Mouse (Mus musculus): ENCODE data around the gene Maz. TPM values are rescaled to one million over a fixed set of nuclear protein-coding genes. Genes with fewer than 3 reads are reported as not detected.
A peak's percentile ranks its signal among the peaks of the same experiment; 100 is the strongest.

The Maz gene
- polyA plus RNA-seq, 1 experiment from 2014 or later = 57.9 TPM

DNA sequence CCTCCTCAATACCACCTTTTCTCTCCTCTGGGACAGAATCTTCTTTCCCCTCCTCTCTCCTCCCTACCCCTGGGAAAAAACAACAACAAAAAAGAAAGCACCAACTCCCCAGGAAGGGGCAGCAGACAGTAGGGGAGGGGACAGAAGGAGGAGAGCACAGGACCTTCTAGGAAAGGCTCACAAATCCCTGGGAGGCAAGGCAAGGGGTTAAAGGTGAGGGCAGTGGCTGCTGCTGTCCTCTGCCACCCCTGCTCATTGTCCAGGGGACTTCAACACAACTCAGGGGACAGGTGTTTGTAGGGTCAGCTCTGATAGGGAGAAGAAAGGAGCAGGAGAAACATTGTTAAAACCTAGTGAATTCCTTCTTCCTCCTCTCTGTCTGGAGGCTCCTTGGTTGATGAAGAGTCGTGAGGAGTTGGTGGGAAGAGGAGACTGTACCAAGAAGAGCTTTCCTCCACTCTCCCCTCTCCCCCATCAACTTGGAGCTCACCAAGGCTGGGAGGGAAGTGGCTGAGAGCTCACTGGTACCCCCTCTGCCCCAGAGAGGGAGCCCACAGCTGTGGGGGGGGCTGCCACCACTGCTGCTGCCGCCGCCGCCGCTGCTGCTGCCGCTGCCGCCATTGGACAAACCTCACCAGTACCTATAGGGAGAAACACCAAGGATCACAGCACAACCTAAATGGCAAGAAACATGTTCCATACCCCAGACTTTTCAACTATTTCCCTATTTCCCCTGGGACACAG is 4.1 kb downstream of the Maz start:
- peak overlapping the region; percentile 92; the same call in 1 of the 2 replicates for H3K4me2 ChIP-seq (ENCODE audit: low read length)
- ATAC-seq = no peak
- H3K9me3 ChIP-seq (ENCODE audit: control insufficient read depth, low read length) = no peaks in the 10 kb centered on the region
- H3K36me3 ChIP-seq (ENCODE audit: control insufficient read depth, insufficient read depth) = peaks cover 7% of the 10 kb centered on the region
- no peak overlapping the region; the same call in 1 of the 2 replicates for H3K4me3 ChIP-seq (replicated peaks; ENCODE audit: low read length)
- 74% methylated on average over 7 of the region's 7 CpGs for WGBS
- no peak overlapping the region for H3K27ac ChIP-seq (ENCODE audit: low read length)
- H3K9ac ChIP-seq (replicated peaks; ENCODE audit: low read depth, low read length) = no peak overlapping the region
- H3K4me1 ChIP-seq (replicated peaks; ENCODE audit: control insufficient read depth, insufficient read depth, low read length) = peaks cover 71% of the 10 kb centered on the region
- no peaks in the 10 kb centered on the region for H3K27me3 ChIP-seq (replicated peaks; ENCODE audit: control insufficient read depth, insufficient read depth, low read length)

GRCm38 (mm10) chr7:127021563-127022527 is 5.0 kb downstream of the Maz start:
- Histone ChIP-seq H3K4me3 (replicated peaks; ENCODE audit: low read length) (peak overlapping the region; percentile 51), H3K27ac (ENCODE audit: low read length) (peak overlapping the region; percentile 70), H3K9ac (replicated peaks; ENCODE audit: low read depth, low read length) (peak overlapping the region; percentile 71), H3K4me1 (replicated peaks; ENCODE audit: control insufficient read depth, insufficient read depth, low read length) (peaks cover 74% of the 10 kb centered on the region), H3K4me2 (ENCODE audit: low read length) (peak overlapping the region; percentile 71), H3K36me3 (ENCODE audit: control insufficient read depth, insufficient read depth) (peaks cover 7% of the 10 kb centered on the region), H3K27me3 (replicated peaks; ENCODE audit: control insufficient read depth, insufficient read depth, low read length) (no peaks in the 10 kb centered on the region), H3K9me3 (ENCODE audit: control insufficient read depth, low read length) (no peaks in the 10 kb centered on the region)
- WGBS = 40% methylated on average over 5 of the region's 5 CpGs
- ATAC-seq = no peak

DNA sequence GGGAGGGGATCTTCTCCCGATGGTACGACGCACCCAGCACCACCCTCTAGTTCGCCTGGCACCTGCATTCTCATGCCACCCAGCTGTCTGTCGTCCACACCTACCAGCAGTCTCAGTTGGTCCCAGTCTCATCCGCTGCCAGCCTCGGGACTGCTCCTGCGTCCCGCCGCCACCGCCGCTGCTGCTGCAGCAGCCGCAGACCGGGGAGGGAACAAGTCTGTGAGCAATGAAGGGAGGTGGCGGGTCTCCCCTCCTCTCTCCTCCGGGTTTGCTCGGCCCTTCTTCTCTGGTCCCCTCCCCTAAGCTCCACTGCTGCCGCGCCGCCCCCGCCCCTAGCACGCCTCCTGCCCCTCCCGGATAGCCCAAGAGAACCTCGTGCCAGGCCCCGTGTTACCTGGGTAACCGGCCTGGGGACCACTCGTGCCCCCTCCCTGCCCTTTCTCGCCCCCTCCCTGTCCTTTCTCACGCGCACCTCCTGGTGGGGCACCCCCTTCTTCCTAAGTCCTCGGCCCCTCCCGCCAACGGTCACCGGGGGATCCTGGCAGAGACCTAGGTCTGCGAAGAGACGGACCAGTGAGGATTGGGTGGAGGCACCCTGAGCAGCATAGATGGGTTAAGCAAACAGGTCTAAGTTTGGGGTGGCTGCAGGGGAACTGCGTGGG is 5.8 kb downstream of the Maz start, which contains the start of the genes Gm42742 and Prrt2:
Gene Gm42742, minus strand, starts transcription at position 197 of the 662 bp plus-strand sequence.
Gene Prrt2, minus strand, starts transcription at position 311 of the 662 bp plus-strand sequence.
- peak within 1 kb of the TSS; percentile 51 for H3K4me3 ChIP-seq (replicated peaks; ENCODE audit: low read length)
- peak within 1 kb of the TSS; percentile 70 for H3K27ac ChIP-seq (ENCODE audit: low read length)
- peak; percentile 21 for ATAC-seq
- H3K4me1 ChIP-seq (replicated peaks; ENCODE audit: control insufficient read depth, insufficient read depth, low read length) = peaks cover 76% of the 10 kb centered on the region
- peak within 1 kb of the TSS; percentile 71 for H3K4me2 ChIP-seq (ENCODE audit: low read length)
- 1% methylated on average over 37 of the region's 37 CpGs for whole genome bisulfite sequencing
- peak within 1 kb of the TSS; percentile 71 for H3K9ac ChIP-seq (replicated peaks; ENCODE audit: low read depth, low read length)
- H3K9me3 ChIP-seq (ENCODE audit: control insufficient read depth, low read length) = no peaks in the 10 kb centered on the region
- peaks cover 7% of the 10 kb centered on the region for H3K36me3 ChIP-seq (ENCODE audit: control insufficient read depth, insufficient read depth)
- no peaks in the 10 kb centered on the region for H3K27me3 ChIP-seq (replicated peaks; ENCODE audit: control insufficient read depth, insufficient read depth, low read length)

DNA sequence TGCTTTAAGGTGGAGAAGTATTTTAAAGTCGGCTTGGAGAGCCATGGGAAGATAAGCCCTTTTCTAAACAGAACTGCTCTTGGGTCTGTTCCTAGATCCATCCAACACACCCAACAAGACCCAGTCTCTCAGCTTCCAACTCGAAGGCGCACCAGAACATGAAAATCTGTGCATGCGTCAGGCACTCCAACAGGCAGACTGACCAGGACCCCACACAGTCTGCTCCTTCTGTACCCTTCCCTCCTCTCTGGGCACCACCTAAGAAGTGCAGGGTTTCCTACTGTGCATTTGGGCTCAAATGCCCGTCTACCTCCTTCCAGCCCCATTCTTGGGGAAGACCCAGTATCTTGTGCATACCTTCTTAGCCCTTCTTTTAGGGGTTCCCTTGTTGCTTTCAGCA is 6.3 kb downstream of the Maz start:
- Histone ChIP-seq H3K9ac (replicated peaks; ENCODE audit: low read depth, low read length) (peak overlapping the region; percentile 71), H3K4me3 (replicated peaks; ENCODE audit: low read length) (peak overlapping the region; percentile 51), H3K27ac (ENCODE audit: low read length) (peak overlapping the region; percentile 70), H3K27me3 (replicated peaks; ENCODE audit: control insufficient read depth, insufficient read depth, low read length) (no peaks in the 10 kb centered on the region), H3K4me1 (replicated peaks; ENCODE audit: control insufficient read depth, insufficient read depth, low read length) (peaks cover 81% of the 10 kb centered on the region), H3K4me2 (ENCODE audit: low read length) (peak overlapping the region; percentile 71), H3K36me3 (ENCODE audit: control insufficient read depth, insufficient read depth) (peaks cover 7% of the 10 kb centered on the region), H3K9me3 (ENCODE audit: control insufficient read depth, low read length) (no peaks in the 10 kb centered on the region)
- ATAC-seq = no peak
- 17% methylated on average over 5 of the region's 5 CpGs for WGBS

GRCm38 (mm10) chr7:127020031-127020430 is 6.8 kb downstream of the Maz start:
- Histone ChIP-seq H3K27me3 (replicated peaks; ENCODE audit: control insufficient read depth, insufficient read depth, low read length) (no peaks in the 10 kb centered on the region), H3K4me3 (replicated peaks; ENCODE audit: low read length) (peak overlapping the region; percentile 51), H3K27ac (ENCODE audit: low read length) (no peak overlapping the region), H3K4me2 (ENCODE audit: low read length) (peak overlapping the region; percentile 71), H3K36me3 (ENCODE audit: control insufficient read depth, insufficient read depth) (peaks cover 9% of the 10 kb centered on the region), H3K9ac (replicated peaks; ENCODE audit: low read depth, low read length) (peak overlapping the region; percentile 71), H3K9me3 (ENCODE audit: control insufficient read depth, low read length) (no peaks in the 10 kb centered on the region), H3K4me1 (replicated peaks; ENCODE audit: control insufficient read depth, insufficient read depth, low read length) (peaks cover 83% of the 10 kb centered on the region)
- ATAC-seq = no peak
- WGBS = 51% methylated on average over 3 of the region's 3 CpGs

DNA sequence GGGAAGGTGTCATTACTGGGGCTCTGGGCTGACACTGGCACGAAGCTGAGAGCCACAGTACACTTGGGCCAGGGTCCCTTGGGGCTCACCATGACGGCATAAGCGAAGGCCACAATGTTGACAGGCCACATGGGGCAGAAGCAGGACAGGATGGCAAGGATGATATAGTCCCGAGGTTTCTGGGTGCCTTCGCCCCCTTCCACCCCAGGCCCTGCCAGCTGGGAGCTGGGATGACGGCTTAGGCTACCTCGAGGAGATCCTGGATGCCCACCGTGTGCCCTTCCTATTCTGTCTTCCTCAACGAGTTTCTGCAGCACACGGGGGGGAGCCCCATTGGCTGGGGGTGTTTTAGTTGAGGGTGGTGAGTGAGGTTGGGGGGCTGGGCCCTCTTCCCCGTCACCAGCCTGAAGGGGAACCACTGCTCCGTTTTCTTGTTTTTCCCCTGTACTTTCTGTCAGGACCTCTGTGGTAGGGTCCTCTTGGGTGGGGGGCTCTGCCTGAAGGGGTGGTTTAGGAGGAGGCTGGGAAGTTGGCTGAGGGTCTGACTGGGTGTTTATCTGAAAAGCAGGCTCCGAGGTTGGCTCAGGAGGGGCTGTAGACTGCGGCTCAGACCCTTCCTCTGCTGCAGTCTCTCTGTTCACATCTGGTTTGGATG is 7.4 kb downstream of the Maz start:
- WGBS = 72% methylated on average over 14 of the region's 14 CpGs
- H3K27me3 ChIP-seq (replicated peaks; ENCODE audit: control insufficient read depth, insufficient read depth, low read length) = no peaks in the 10 kb centered on the region
- peak overlapping the region; percentile 71 for H3K4me2 ChIP-seq (ENCODE audit: low read length)
- H3K9ac ChIP-seq (replicated peaks; ENCODE audit: low read depth, low read length) = peak overlapping the region; percentile 71
- H3K27ac ChIP-seq (ENCODE audit: low read length) = no peak overlapping the region
- ATAC-seq = no peak
- peaks cover 82% of the 10 kb centered on the region for H3K4me1 ChIP-seq (replicated peaks; ENCODE audit: control insufficient read depth, insufficient read depth, low read length)
- peak overlapping the region; percentile 51 for H3K4me3 ChIP-seq (replicated peaks; ENCODE audit: low read length)
- H3K9me3 ChIP-seq (ENCODE audit: control insufficient read depth, low read length) = no peaks in the 10 kb centered on the region
- peaks cover 10% of the 10 kb centered on the region for H3K36me3 ChIP-seq (ENCODE audit: control insufficient read depth, insufficient read depth)

- Histone ChIP-seq H3K36me3 (ENCODE audit: control insufficient read depth, insufficient read depth) (peaks cover 10% of the 10 kb centered on the region), H3K27ac (ENCODE audit: low read length) (peak overlapping the region; percentile 78), H3K4me2 (ENCODE audit: low read length) (peak overlapping the region; percentile 8; the same call in 1 of the 2 replicates), H3K27me3 (replicated peaks; ENCODE audit: control insufficient read depth, insufficient read depth, low read length) (no peaks in the 10 kb centered on the region), H3K9me3 (ENCODE audit: control insufficient read depth, low read length) (no peaks in the 10 kb centered on the region), H3K4me3 (replicated peaks; ENCODE audit: low read length) (no peak overlapping the region), H3K9ac (replicated peaks; ENCODE audit: low read depth, low read length) (peak overlapping the region; percentile 15), H3K4me1 (replicated peaks; ENCODE audit: control insufficient read depth, insufficient read depth, low read length) (peaks cover 79% of the 10 kb centered on the region)
- ATAC-seq = no peak
- 92% methylated on average over 15 of the region's 15 CpGs for WGBS
Measured at GRCm38 (mm10) chr7:127018416-127019305, 8.2 kb downstream of the Maz start.

DNA sequence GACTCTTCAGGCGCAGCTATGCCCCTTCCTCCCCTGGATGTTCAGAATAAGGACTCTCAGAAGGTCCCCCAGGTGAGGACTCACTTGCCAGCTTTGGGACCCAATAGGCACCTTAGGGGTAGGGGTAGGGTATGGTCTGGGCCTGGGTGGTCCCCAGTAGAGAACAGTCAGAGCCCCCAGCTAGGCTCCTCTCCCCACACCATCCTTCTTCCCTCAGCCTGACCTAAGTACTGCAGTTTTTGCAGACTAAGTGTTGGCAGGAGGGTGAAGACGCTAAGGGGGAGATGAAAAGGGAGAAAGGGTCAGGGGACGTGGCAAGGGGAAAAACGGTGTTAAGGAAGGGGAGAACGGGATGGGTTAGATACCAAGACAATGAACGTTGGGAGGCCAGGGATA is 8.9 kb downstream of the Maz start:
- no peak overlapping the region for H3K4me3 ChIP-seq (replicated peaks; ENCODE audit: low read length)
- peaks cover 72% of the 10 kb centered on the region for H3K4me1 ChIP-seq (replicated peaks; ENCODE audit: control insufficient read depth, insufficient read depth, low read length)
- no peaks in the 10 kb centered on the region for H3K27me3 ChIP-seq (replicated peaks; ENCODE audit: control insufficient read depth, insufficient read depth, low read length)
- WGBS = 55% methylated on average over 6 of the region's 6 CpGs
- ATAC-seq = no peak
- no peaks in the 10 kb centered on the region for H3K9me3 ChIP-seq (ENCODE audit: control insufficient read depth, low read length)
- H3K9ac ChIP-seq (replicated peaks; ENCODE audit: low read depth, low read length) = peak overlapping the region; percentile 15
- H3K27ac ChIP-seq (ENCODE audit: low read length) = peak overlapping the region; percentile 78
- H3K4me2 ChIP-seq (ENCODE audit: low read length) = peak overlapping the region; percentile 8
- peaks cover 15% of the 10 kb centered on the region for H3K36me3 ChIP-seq (ENCODE audit: control insufficient read depth, insufficient read depth)
